Mouse (Mus musculus) heart, adult 2 months (tissue): Measurements from ENCODE around the gene Map2k2.

Source experiments
- CTCF ChIP-seq: fragments of 200-600 bp; IDR thresholded peaks from 2 replicates; pipeline ENCODE4 v1.8.1; 2022; ENCODE audit warnings: antibody characterized with exemption, mild to moderate bottlenecking, moderate library complexity
- EP300 ChIP-seq: fragments of 200-500 bp; IDR thresholded peaks from 2 replicates; pipeline ENCODE4 v1.6.1; 2011; ENCODE audit warnings: low read depth, low read length, control low read depth; ENCODE audit not compliant: insufficient read depth
- POLR2A ChIP-seq: fragments of 200-500 bp; IDR thresholded peaks from 2 replicates; pipeline ENCODE4 v1.6.1; 2011; ENCODE audit warnings: mild to moderate bottlenecking, low read depth, low read length, control low read depth; ENCODE audit not compliant: insufficient read depth

DNA sequence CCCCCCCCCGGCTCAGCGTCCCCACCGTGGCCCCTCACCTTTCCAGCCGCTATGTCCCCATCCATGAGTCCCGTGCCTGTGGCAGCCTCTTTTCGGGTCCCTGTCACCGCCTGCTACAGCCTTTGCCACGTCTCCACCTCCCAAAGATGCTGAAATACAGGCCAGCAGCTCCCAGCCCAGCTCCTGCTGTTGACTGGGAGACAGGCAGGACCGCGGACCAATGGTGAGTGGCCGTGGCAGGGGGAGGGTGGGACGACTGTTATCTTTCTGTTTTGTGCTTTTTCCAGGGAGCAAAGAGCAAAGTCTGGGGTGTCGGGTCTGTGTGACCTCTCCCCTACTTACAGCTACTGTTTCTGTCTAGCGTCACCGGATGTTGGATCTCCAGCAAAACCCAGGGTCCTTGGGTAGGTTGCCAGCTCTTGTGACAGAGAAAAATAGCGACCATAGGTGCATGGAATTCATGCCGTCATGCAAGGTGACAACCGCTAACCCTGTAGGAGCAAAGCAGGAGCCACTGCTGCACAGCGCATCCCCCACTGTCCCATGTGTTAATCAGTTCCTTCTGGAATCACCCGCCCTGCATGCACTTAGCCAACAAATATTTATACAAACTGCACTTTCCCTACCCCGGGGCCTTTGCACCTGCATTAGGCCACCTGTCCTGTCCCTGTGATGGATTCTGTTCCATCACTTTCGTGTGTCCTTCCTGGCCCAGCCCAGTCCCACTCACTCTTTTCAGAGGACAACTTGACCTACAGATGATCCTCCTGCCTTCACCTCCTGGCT lies 13.1 kb upstream of the Map2k2 start:
- TF ChIP-seq POLR2A (no peak), CTCF (no peak), EP300 (no peak)
